Mouse (Mus musculus) MEL (cell line): ENCODE results near the gene Prrg2. TPM values are rescaled to one million over a fixed set of nuclear protein-coding genes. Genes with fewer than 3 reads are reported as not detected.
A peak's percentile ranks its signal among the peaks of the same experiment; 100 is the strongest.

Source experiments
- DNase-seq: peaks from one replicate; pipeline ENCODE4 v3.0.0; 2011; ENCODE audit warnings: low read depth, low spot score
- H3K27ac ChIP-seq: 2 replicates; pipeline ENCODE4 v1.5.1; 2012; ENCODE audit warnings: low read depth, mild to moderate bottlenecking, control low read depth, low read length, moderate library complexity; ENCODE audit not compliant: control insufficient read depth
- H3K27me3 ChIP-seq, 2 experiments: fragments of 150-350 bp in 1 of 2; sonication (generic) in 1 of 2; 2 replicates each; pipeline ENCODE4 v1.6.1; 2012; ENCODE audit warnings: low read length in 2 of 2, mild to moderate bottlenecking in 2 of 2, improper control_type of control experiment in 1 of 2, moderate library complexity in 1 of 2; ENCODE audit not compliant: insufficient read depth in 2 of 2, control insufficient read depth in 1 of 2
- H3K36me3 ChIP-seq, 2 experiments: 2 replicates each; pipeline ENCODE4 v1.6.1; 2012 to 2014; ENCODE audit warnings: low read length in 2 of 2, improper control_type of control experiment in 1 of 2, inconsistent platforms in 1 of 2, mild to moderate bottlenecking in 1 of 2; ENCODE audit not compliant: insufficient read depth in 2 of 2, control insufficient read depth in 1 of 2
- H3K4me1 ChIP-seq, 2 experiments: fragments of 150-350 bp in 1 of 2; sonication (generic) in 1 of 2; 2 replicates each; pipeline ENCODE4 v1.6.1; 2012; ENCODE audit warnings: low read length in 2 of 2, improper control_type of control experiment in 1 of 2, mild to moderate bottlenecking in 1 of 2; ENCODE audit not compliant: insufficient read depth in 2 of 2, control insufficient read depth in 1 of 2
- H3K4me3 ChIP-seq, 2 experiments: fragments of 150-350 bp in 1 of 2; sonication (generic) in 1 of 2; 2 replicates each; pipeline ENCODE4 v1.5.1; 2012; ENCODE audit warnings: low read depth in 2 of 2, low read length in 2 of 2, mild to moderate bottlenecking in 2 of 2, moderate library complexity in 2 of 2, control low read depth in 1 of 2, improper control_type of control experiment in 1 of 2; ENCODE audit not compliant: control insufficient read depth in 1 of 2, insufficient read depth in 1 of 2
- H3K79me2 ChIP-seq: 2 replicates; pipeline ENCODE4 v1.6.1; 2012; ENCODE audit warnings: mild to moderate bottlenecking, low read length, moderate library complexity; ENCODE audit not compliant: control insufficient read depth, poor library complexity, insufficient read depth
- H3K9ac ChIP-seq: 2 replicates; pipeline ENCODE4 v1.6.1; 2012; ENCODE audit warnings: low read depth, mild to moderate bottlenecking, control low read depth, low read length, moderate library complexity; ENCODE audit not compliant: control insufficient read depth, poor library complexity, severe bottlenecking
- H3K9me3 ChIP-seq: fragments of 150-350 bp; sonication (generic); replicated peaks from 2 replicates; pipeline ENCODE4 v1.6.1; 2012; ENCODE audit warnings: mild to moderate bottlenecking, low read length, improper control_type of control experiment, moderate library complexity; ENCODE audit not compliant: insufficient read depth
- BHLHE40 ChIP-seq: IDR thresholded peaks from 2 replicates; pipeline ENCODE4 v1.6.1; 2012; ENCODE audit warnings: low read depth, mild to moderate bottlenecking, inconsistent platforms, low read length, improper control_type of control experiment, borderline replicate concordance
- CHD1 ChIP-seq: IDR thresholded peaks from 2 replicates; pipeline ENCODE4 v1.6.1; 2012; ENCODE audit warnings: low read depth, mild to moderate bottlenecking, inconsistent platforms, low read length, improper control_type of control experiment
- CTCF ChIP-seq, 3 experiments: IDR thresholded peaks in 2 of 3; conservative IDR thresholded peaks in 1 of 3; 2 replicates each; pipeline ENCODE4 v1.5.1; 2011 to 2012; ENCODE audit warnings: low read length in 3 of 3, low read depth in 2 of 3, mild to moderate bottlenecking in 2 of 3, improper control_type of control experiment in 1 of 3, inconsistent platforms in 1 of 3, mixed read lengths in 1 of 3, moderate library complexity in 1 of 3; ENCODE audit not compliant: control insufficient read depth in 1 of 3, insufficient read depth in 1 of 3, poor library complexity in 1 of 3, severe bottlenecking in 1 of 3
- E2F4 ChIP-seq: IDR thresholded peaks from 2 replicates; pipeline ENCODE4 v1.6.1; 2011; ENCODE audit warnings: low read depth, low read length, improper control_type of control experiment, borderline replicate concordance
- EP300 ChIP-seq, 2 experiments: IDR thresholded peaks; 2 replicates each; pipeline ENCODE4 v1.6.1; 2011; ENCODE audit warnings: improper control_type of control experiment in 2 of 2, low read length in 2 of 2, low read depth in 1 of 2, mild to moderate bottlenecking in 1 of 2
- ETS1 ChIP-seq: IDR thresholded peaks from 2 replicates; pipeline ENCODE4 v1.6.1; 2012; ENCODE audit warnings: low read depth, mild to moderate bottlenecking, inconsistent platforms, low read length, improper control_type of control experiment, moderate library complexity
- GABPA ChIP-seq: IDR thresholded peaks from 2 replicates; pipeline ENCODE4 v1.6.1; 2012; ENCODE audit warnings: low read depth, mild to moderate bottlenecking, inconsistent platforms, low read length, improper control_type of control experiment, moderate library complexity
- GATA1 ChIP-seq: IDR thresholded peaks from 2 replicates; pipeline ENCODE4 v1.6.1; 2011; ENCODE audit warnings: low read depth, low read length, improper control_type of control experiment
- HCFC1 ChIP-seq: IDR thresholded peaks from 2 replicates; pipeline ENCODE4 v1.6.1; 2012; ENCODE audit warnings: low read depth, mild to moderate bottlenecking, inconsistent platforms, low read length, improper control_type of control experiment, moderate library complexity
- KAT2A ChIP-seq: conservative IDR thresholded peaks from 2 replicates; pipeline ENCODE4 v1.6.1; 2012; ENCODE audit warnings: low read depth, low read length, improper control_type of control experiment, inconsistent platforms
- MAFK ChIP-seq: IDR thresholded peaks from 2 replicates; pipeline ENCODE4 v1.6.1; 2011; ENCODE audit warnings: low read depth, mild to moderate bottlenecking, low read length, improper control_type of control experiment, borderline replicate concordance
- MAZ ChIP-seq: IDR thresholded peaks from 2 replicates; pipeline ENCODE4 v1.6.1; 2012; ENCODE audit warnings: low read depth, mild to moderate bottlenecking, inconsistent platforms, low read length, improper control_type of control experiment
- MXI1 ChIP-seq: IDR thresholded peaks from 2 replicates; pipeline ENCODE4 v1.6.1; 2011; ENCODE audit warnings: mild to moderate bottlenecking, low read depth, low read length, improper control_type of control experiment
- MYB ChIP-seq: IDR thresholded peaks from 2 replicates; pipeline ENCODE4 v1.6.1; 2011; ENCODE audit warnings: mild to moderate bottlenecking, low read depth, low read length, improper control_type of control experiment
- POLR2AphosphoS2 ChIP-seq: IDR thresholded peaks from 2 replicates; pipeline ENCODE4 v1.6.1; 2011; ENCODE audit warnings: low read length, improper control_type of control experiment
- RAD21 ChIP-seq: IDR thresholded peaks from 2 replicates; pipeline ENCODE4 v1.6.1; 2011; ENCODE audit warnings: mild to moderate bottlenecking, low read depth, low read length, improper control_type of control experiment
- RCOR1 ChIP-seq: IDR thresholded peaks from 2 replicates; pipeline ENCODE4 v1.6.1; 2012; ENCODE audit warnings: low read depth, mild to moderate bottlenecking, inconsistent platforms, low read length, improper control_type of control experiment
- SIN3A ChIP-seq: IDR thresholded peaks from 2 replicates; pipeline ENCODE4 v1.6.1; 2012; ENCODE audit warnings: low read length, improper control_type of control experiment, inconsistent platforms
- SMC3 ChIP-seq: IDR thresholded peaks from 2 replicates; pipeline ENCODE4 v1.6.1; 2011; ENCODE audit warnings: low read depth, low read length, improper control_type of control experiment
- TAL1 ChIP-seq: IDR thresholded peaks from 2 replicates; pipeline ENCODE4 v1.6.1; 2012; ENCODE audit warnings: mild to moderate bottlenecking, inconsistent platforms, low read length, moderate library complexity, mixed read lengths
- TCF12 ChIP-seq: IDR thresholded peaks from 2 replicates; pipeline ENCODE4 v1.6.1; 2014; ENCODE audit warnings: low read depth, mild to moderate bottlenecking, inconsistent platforms, low read length, improper control_type of control experiment, moderate library complexity
- USF2 ChIP-seq, 2 experiments: IDR thresholded peaks; 2 replicates each; pipeline ENCODE4 v1.6.1; 2011 to 2012; ENCODE audit warnings: improper control_type of control experiment in 2 of 2, low read length in 2 of 2, borderline replicate concordance in 1 of 2, inconsistent platforms in 1 of 2, low read depth in 1 of 2, mild to moderate bottlenecking in 1 of 2; ENCODE audit not compliant: insufficient read depth in 1 of 2
- ZC3H11A ChIP-seq: IDR thresholded peaks from 2 replicates; pipeline ENCODE4 v1.6.1; 2012; ENCODE audit warnings: low read depth, mild to moderate bottlenecking, inconsistent platforms, low read length, improper control_type of control experiment
- ZKSCAN1 ChIP-seq: IDR thresholded peaks from 2 replicates; pipeline ENCODE4 v1.6.1; 2012; ENCODE audit warnings: low read depth, mild to moderate bottlenecking, inconsistent platforms, low read length, improper control_type of control experiment, moderate library complexity
- ZMIZ1 ChIP-seq: IDR thresholded peaks from 2 replicates; pipeline ENCODE4 v1.6.1; 2012; ENCODE audit warnings: low read depth, mild to moderate bottlenecking, inconsistent platforms, low read length, improper control_type of control experiment, moderate library complexity
- ZNF384 ChIP-seq: IDR thresholded peaks from 2 replicates; pipeline ENCODE4 v1.6.1; 2012; ENCODE audit warnings: low read depth, mild to moderate bottlenecking, inconsistent platforms, low read length, improper control_type of control experiment
- polyA plus RNA-seq, 2 experiments: library from polyadenylated mRNA; stranded (reverse) in 1 of 2; unstranded in 1 of 2; fragments of >175 nt in 1 of 2; fragments of >200 nt in 1 of 2; gene quantifications; 2 replicates each; pipeline versions ENCODE4 v1.2.1 to v1.2.4; 2012; ENCODE audit warnings: low replicate concordance in 2 of 2, low read depth in 1 of 2; ENCODE audit not compliant: insufficient read length in 2 of 2, insufficient read depth in 1 of 2, missing spikeins in 1 of 2
- total RNA-seq: library from RNA; depleted of rRNA; stranded (reverse); fragments of 300-350 nt; gene quantifications from 2 replicates; pipeline ENCODE4 v1.2.3, GENCODE M21; 2012

The Prrg2 gene
- total and polyA plus RNA-seq, 3 experiments: 7.5 to 16.9 TPM; not detected in 1

GRCm38 (mm10) chr7:45079856-45080255, 17.4 kb upstream of the Prrg2 start:
- no peaks in the 10 kb centered on the region for H3K27me3 ChIP-seq
- H3K79me2 ChIP-seq: no peaks in the 10 kb centered on the region
- peak; percentile 90 for DNase-seq
- H3K4me1 ChIP-seq: peaks cover 0 to 4% of the 10 kb centered on the region in 2 experiments; a peak in 1 of 4 replicates
- H3K36me3 ChIP-seq: peaks cover 0 to 2% of the 10 kb centered on the region in 2 experiments; a peak in 1 of 4 replicates
- no peak overlapping the region for H3K9ac ChIP-seq
- TF ChIP-seq MAZ (no peak), TAL1 (no peak), GABPA (no peak), ZMIZ1 (no peak), ZNF384 (no peak), TCF12 (no peak), ZKSCAN1 (no peak), EP300 (IDR thresholded peaks at IDR 0.05; ENCODE audit: low read depth in 1 of 2, low read length in 2 of 2) (peak in 1 of 2 experiments; percentile 17; a peak in 1 of 4 replicates), GATA1 (no peak), E2F4 (no peak), BHLHE40 (no peak), SIN3A (peak; percentile 78), MXI1 (0 out of 2 replicates have a peak, but pooled peaks have one; percentile 10), HCFC1 (peak; percentile 45; the same call in 1 of the 2 replicates), USF2 (IDR thresholded peaks at IDR 0.05; ENCODE audit: borderline replicate concordance in 1 of 2, insufficient read depth in 1 of 2, low read depth in 1 of 2, low read length in 2 of 2) (no peak), RCOR1 (no peak), RAD21 (peak; percentile 89), ETS1 (0 out of 2 replicates have a peak, but pooled peaks have one; percentile 22), MYB (no peak), ZC3H11A (peak; percentile 80), POLR2AphosphoS2 (peak; percentile 79), MAFK (no peak), SMC3 (peak; percentile 88), KAT2A (no peak), CHD1 (no peak), CTCF (IDR thresholded peaks at IDR 0.05 in 2 of 3, conservative IDR thresholded peaks at IDR 0.05 in 1 of 3; ENCODE audit: control insufficient read depth in 1 of 3, insufficient read depth in 1 of 3, low read depth in 2 of 3, low read length in 3 of 3, poor library complexity in 1 of 3, severe bottlenecking in 1 of 3) (peak; percentile 89 to 94 (median 93))
- no peaks in the 10 kb centered on the region for H3K9me3 ChIP-seq
- H3K27ac ChIP-seq: no peak overlapping the region
- no peak overlapping the region for H3K4me3 ChIP-seq
